Mouse (Mus musculus) heart, adult 2 months (tissue): Measurements from ENCODE around the gene Cfap97.

Experiments
- CTCF ChIP-seq: fragments of 200-600 bp; IDR thresholded peaks from 2 replicates; pipeline ENCODE4 v1.8.1; 2022; ENCODE audit warnings: antibody characterized with exemption, mild to moderate bottlenecking, moderate library complexity
- EP300 ChIP-seq: fragments of 200-500 bp; IDR thresholded peaks from 2 replicates; pipeline ENCODE4 v1.6.1; 2011; ENCODE audit warnings: low read depth, low read length, control low read depth; ENCODE audit not compliant: insufficient read depth
- POLR2A ChIP-seq: fragments of 200-500 bp; IDR thresholded peaks from 2 replicates; pipeline ENCODE4 v1.6.1; 2011; ENCODE audit warnings: mild to moderate bottlenecking, low read depth, low read length, control low read depth; ENCODE audit not compliant: insufficient read depth

- TF ChIP-seq CTCF (no peak), POLR2A (no peak), EP300 (no peak)
Measured at GRCm38 (mm10) chr8:46141688-46142087, 9.9 kb upstream of the Cfap97 start.
